Mouse (Mus musculus) large intestine, adult 2 months (tissue): Measurements from ENCODE around the gene Gm13040. TPM values are rescaled to one million over a fixed set of nuclear protein-coding genes. Genes with fewer than 3 reads are reported as not detected.
"Not testable (repeated sequence)": the region's sequence is repeated elsewhere in the genome, so short reads cannot be mapped to it uniquely, and the experiment has no call there.

Experiments
- DNase-seq: peaks from one replicate; pipeline ENCODE4 v3.0.0-alpha.2; 2012; ENCODE audit warnings: low read depth, low spot score
- WGBS: fragments of 180-500 bp; shearing (Covaris S2); methylation state at CpG from one replicate; pipeline ENCODE4 v1.1.7; 2018; 5-methylcytosine and 5-hydroxymethylcytosine counted together
- polyA plus RNA-seq: library from polyadenylated mRNA; depleted of rRNA; stranded (reverse); fragments of >200 nt; gene quantifications from 2 replicates; pipeline ENCODE4 v1.2.3, GENCODE M21; 2012; rRNA removed

The Gm13040 gene
- polyA plus RNA-seq: not detected in 2 replicates

DNA sequence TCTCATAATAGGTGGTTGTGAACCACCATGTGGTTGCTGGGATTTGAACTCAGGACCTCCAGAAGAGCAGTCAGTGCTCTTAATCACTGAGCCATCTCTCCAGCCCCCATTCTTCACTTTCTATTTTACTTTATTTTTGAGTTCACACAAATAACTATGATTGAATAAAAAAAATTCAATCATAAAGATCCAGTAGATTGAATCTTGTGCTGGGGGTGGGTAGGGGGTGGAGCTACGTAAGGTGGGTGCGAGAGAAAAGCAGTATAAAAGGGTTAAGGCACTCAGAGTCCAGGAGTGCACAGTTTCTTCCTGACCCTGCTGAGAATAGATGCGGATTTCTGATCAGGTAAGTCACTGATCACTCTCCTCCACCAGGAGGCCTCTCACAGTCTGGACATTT, at the start of gene Gm13040:
Gm13040 (plus strand) TSS at position 301 of the 400 bp plus-strand sequence.
- DNase-seq: not testable (repeated sequence)
- WGBS: no CpG with 5 or more reads among the region's 3 CpGs

DNA sequence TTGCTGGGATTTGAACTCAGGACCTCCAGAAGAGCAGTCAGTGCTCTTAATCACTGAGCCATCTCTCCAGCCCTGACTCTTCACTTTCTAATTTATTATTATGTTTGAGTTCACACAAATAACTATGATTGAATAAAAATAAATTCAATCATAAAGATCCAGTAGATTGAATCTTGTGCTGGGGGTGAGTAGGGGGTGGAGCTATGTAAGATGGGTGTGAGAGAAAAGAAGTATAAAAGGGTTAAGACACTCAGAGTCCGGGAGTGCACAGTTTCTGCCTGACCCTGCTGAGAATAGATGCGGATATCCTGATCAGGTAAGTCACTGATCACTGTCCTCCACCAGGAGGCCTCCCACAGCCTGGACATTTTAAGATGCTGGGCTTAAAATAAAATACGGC, 24.7 kb upstream of the Gm13040 start, which contains the start of gene Gm13043:
Gm13043 (plus strand) TSS at position 301 of the 400 bp plus-strand sequence.
- DNase-seq: no peak
- WGBS: 82% methylated on average over 3 of the region's 3 CpGs

- no CpG with 5 or more reads among the region's 3 CpGs for WGBS
- not testable (repeated sequence) for DNase-seq
Measured at GRCm38 (mm10) chr4:143551400-143551799, 15.6 kb downstream of the Gm13040 start, which contains the start of the genes BC080695 and Gm13057. BC080695 (plus strand) TSS chr4:143551700. Gm13057 (plus strand) TSS chr4:143551709.

Other genes starting within 250 kb of the Gm13040 start
- gene Pdpn, start 236.4 kb upstream of the Gm13040 start, polyA plus RNA-seq: 4.3 and 5.2 TPM in 2 replicates
- gene Lrrc38, start 186.2 kb upstream of the Gm13040 start, polyA plus RNA-seq: not detected in 2 replicates
- not detected in 2 replicates for gene Pramel1, start 141.5 kb upstream of the Gm13040 start, polyA plus RNA-seq
- 5.9 and 6.5 TPM in 2 replicates for gene Pramef8, start 123.5 kb upstream of the Gm13040 start, polyA plus RNA-seq
- gene Oog4, start 85.6 kb upstream of the Gm13040 start, polyA plus RNA-seq: not detected in 2 replicates
- not detected in 2 replicates for gene Gm13043, start 24.6 kb upstream of the Gm13040 start, polyA plus RNA-seq
- not detected in 2 replicates for gene BC080695, start 15.7 kb downstream of the Gm13040 start, polyA plus RNA-seq
- gene Gm13057, start 15.8 kb downstream of the Gm13040 start, polyA plus RNA-seq: not detected in 2 replicates
- not detected in 2 replicates for gene Gm13083, start 79.0 kb downstream of the Gm13040 start, polyA plus RNA-seq
- not detected in 2 replicates for gene Gm13088, start 121.3 kb downstream of the Gm13040 start, polyA plus RNA-seq
- gene Gm13089, start 166.8 kb downstream of the Gm13040 start, polyA plus RNA-seq: not detected in 2 replicates
- not detected in 2 replicates for gene Gm13078, start 183.5 kb downstream of the Gm13040 start, polyA plus RNA-seq